Mouse (Mus musculus) heart, postnatal 0 days (tissue): ENCODE measurements around the gene Scrn1.

ENCODE experiments used
- CTCF ChIP-seq: IDR thresholded peaks from 2 replicates; pipeline ENCODE4 v1.5.1; 2016; ENCODE audit warnings: antibody characterized with exemption, control low read depth, low read depth
- EP300 ChIP-seq: IDR thresholded peaks from 2 replicates; pipeline ENCODE4 v1.6.1; 2016; ENCODE audit warnings: antibody characterized with exemption, low read depth

DNA sequence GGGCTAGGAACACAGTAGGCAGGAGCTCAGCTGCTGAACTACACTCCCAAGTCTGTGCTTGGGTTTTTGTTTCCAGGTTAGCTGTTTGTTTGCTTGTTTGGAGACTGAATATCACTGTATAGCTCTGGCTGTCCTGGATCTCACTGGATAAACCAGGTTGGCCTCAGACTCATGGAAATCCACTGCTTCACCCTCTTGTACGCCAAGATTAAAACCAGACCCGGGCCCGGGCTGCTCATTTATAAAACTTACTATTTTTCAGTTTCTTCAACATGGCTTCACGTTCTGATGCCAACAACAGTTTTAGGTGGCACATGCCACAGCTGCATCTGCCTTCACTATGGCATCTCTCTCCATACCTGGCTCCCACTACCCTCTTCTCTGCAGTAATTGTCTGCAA is 2.7 kb downstream of the Scrn1 start:
- TF ChIP-seq CTCF, result no peak
- TF ChIP-seq EP300, result no peak
